9 mouse cellular contexts compared by ENCODE assay signal in the genomic region with DNA sequence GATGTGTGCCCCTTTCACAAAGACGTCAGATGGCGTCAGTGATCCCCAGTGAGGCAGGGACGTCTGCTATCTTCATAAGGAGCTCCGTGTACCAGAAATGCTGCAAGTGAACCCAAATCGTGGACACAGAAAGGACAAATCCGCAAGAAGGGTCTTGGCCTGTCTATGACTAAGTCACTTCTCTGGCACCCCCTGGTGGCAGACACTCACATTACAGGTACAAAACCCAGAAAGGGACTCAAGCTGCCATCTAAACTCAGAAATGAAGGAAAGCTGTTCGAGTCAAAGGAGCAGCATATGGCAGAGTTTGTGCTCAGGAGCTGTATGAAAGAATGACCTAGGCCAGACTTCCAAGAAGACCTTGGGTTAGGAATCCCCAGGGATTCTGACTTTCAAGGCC. TPM values are rescaled to one million over a fixed set of nuclear protein-coding genes. Genes with fewer than 3 reads are reported as not detected.
DNase-seq lines count a peak whose midpoint lies in the region; ATAC-seq and TF ChIP-seq lines count a peak whose summit lies in the region.
"Had no signal": no experiment of that assay in that cellular context is flagged by ENCODE, and none has a peak within 500 bp of the region (broad histone marks: within the 10 kb centered on the region; RNA-seq: fewer than 3 reads in every experiment).

No protein-coding gene starts in this region.

- ATAC-seq in kidney, postnatal 0 days (replicated peaks; ENCODE audit: low FRiP score, low read depth): 0 out of 2 replicates have a peak, but pooled peaks have one; percentile 12
- no peak for ATAC-seq in liver, embryonic 11.5 days (replicated peaks; ENCODE audit: low FRiP score)

- DNase-seq in B cell, adult 2 months: peak; percentile 86 to 88
- DNase-seq in T-cell, adult 2 months (ENCODE audit: low spot score): peak; percentile 59
- peak; percentile 96 to 98 for DNase-seq in cerebellum, postnatal 14 days
- DNase-seq in gastrocnemius, postnatal 10 days: peak; percentile 93
- peak; percentile 88 for DNase-seq in kidney, postnatal 0 days (ENCODE audit: low spot score)
- DNase-seq in liver, embryonic 11.5 days (ENCODE audit: low spot score): peak; percentile 73
- DNase-seq in ovary, postnatal 36 days (ENCODE audit: low spot score): peak; percentile 82
- DNase-seq in thymus, postnatal 10 days (ENCODE audit: low spot score in 2 of 2): peak; percentile 41 to 83

- H3K9me3 ChIP-seq in kidney, postnatal 0 days (replicated peaks; ENCODE audit: low read length): no peaks in the 10 kb centered on the region
- no peaks in the 10 kb centered on the region for H3K9me3 ChIP-seq in liver, embryonic 11.5 days (ENCODE audit: control insufficient read depth, low read length)
- H3K9me3 ChIP-seq: heart, embryonic 15.5 days had no signal

- H3K36me3 ChIP-seq in kidney, postnatal 0 days (ENCODE audit: insufficient read depth, low read length): no peaks in the 10 kb centered on the region
- no peaks in the 10 kb centered on the region for H3K36me3 ChIP-seq in liver, embryonic 11.5 days (ENCODE audit: control insufficient read depth, insufficient read depth, low read length)
- H3K36me3 ChIP-seq: heart, embryonic 15.5 days had no signal

- no peak overlapping the region for H3K9ac ChIP-seq in kidney, postnatal 0 days (ENCODE audit: low read depth, low read length)
- H3K9ac ChIP-seq in liver, embryonic 11.5 days (ENCODE audit: low read depth, low read length): no peak overlapping the region
- H3K9ac ChIP-seq: heart, embryonic 15.5 days had no signal

- H3K4me1 ChIP-seq in kidney, postnatal 0 days (replicated peaks; ENCODE audit: insufficient read depth, low read length): no peaks in the 10 kb centered on the region
- H3K4me1 ChIP-seq in liver, embryonic 11.5 days (replicated peaks; ENCODE audit: control insufficient read depth, insufficient read depth, low read length): no peaks in the 10 kb centered on the region
- H3K4me1 ChIP-seq: heart, embryonic 15.5 days had no signal

- H3K4me2 ChIP-seq in kidney, postnatal 0 days (ENCODE audit: low read length): no peak overlapping the region
- H3K4me2 ChIP-seq in liver, embryonic 11.5 days: no peak overlapping the region
- H3K4me2 ChIP-seq: heart, embryonic 15.5 days had no signal

- peak; percentile 94 for TF ChIP-seq CTCF in kidney, postnatal 0 days (IDR thresholded peaks at IDR 0.05; ENCODE audit: low read depth)

- H3K27me3 ChIP-seq in kidney, postnatal 0 days (ENCODE audit: insufficient read depth, low read length): no peaks in the 10 kb centered on the region
- H3K27me3 ChIP-seq in liver, embryonic 11.5 days (replicated peaks; ENCODE audit: control insufficient read depth, insufficient read depth, low read length): peaks cover under 1% of the 10 kb centered on the region; the same call in 1 of the 2 replicates
- H3K27me3 ChIP-seq: heart, embryonic 15.5 days had no signal

- WGBS in kidney, postnatal 0 days: 9% methylated on average over 7 of the region's 7 CpGs
- 10% methylated on average over 7 of the region's 7 CpGs for WGBS in liver, embryonic 11.5 days

- no peak overlapping the region for H3K4me3 ChIP-seq in kidney, postnatal 0 days (replicated peaks; ENCODE audit: low read depth, low read length)
- H3K4me3 ChIP-seq in liver, embryonic 11.5 days (ENCODE audit: low read depth, low read length): no peak overlapping the region
- H3K4me3 ChIP-seq: heart, embryonic 15.5 days had no signal

- no peak overlapping the region for H3K27ac ChIP-seq in kidney, postnatal 0 days
- no peak overlapping the region for H3K27ac ChIP-seq in liver, embryonic 11.5 days (ENCODE audit: low read depth, low read length)
- H3K27ac ChIP-seq: heart, embryonic 15.5 days had no signal

RNA-seq across cellular contexts. Expression of a gene that starts 5.6 kb away (rescaled TPM):
- not detected for total RNA-seq in gastrocnemius, postnatal 10 days (2021)
- 0.11 and 0.13 TPM in 2 replicates for polyA plus RNA-seq in kidney, postnatal 0 days (2015; fragmentation: Nextera tagmentation; extraction: Ambion mirVana)
- polyA plus RNA-seq in liver, embryonic 11.5 days (2014; fragmentation: Nextera tagmentation; extraction: Ambion mirVana): 0.26 TPM in 1 of 2 replicates, not detected in the other

RNA-seq across cellular contexts. Expression of a gene that starts 14.5 kb away (rescaled TPM):
- 10 to 100 TPM; 81.1 to 84.7 TPM for total RNA-seq in gastrocnemius, postnatal 10 days (2021)
- 133 and 145 TPM in 2 replicates for polyA plus RNA-seq in kidney, postnatal 0 days (2015; fragmentation: Nextera tagmentation; extraction: Ambion mirVana)
- polyA plus RNA-seq in liver, embryonic 11.5 days (2014; fragmentation: Nextera tagmentation; extraction: Ambion mirVana): 106 and 117 TPM in 2 replicates

RNA-seq across cellular contexts. Expression of a gene that starts 34.6 kb away (rescaled TPM):
- not detected for total RNA-seq in gastrocnemius, postnatal 10 days (2021)
- 0.13 TPM in 1 of 2 replicates, not detected in the other for polyA plus RNA-seq in kidney, postnatal 0 days (2015; fragmentation: Nextera tagmentation; extraction: Ambion mirVana)
- polyA plus RNA-seq in liver, embryonic 11.5 days (2014; fragmentation: Nextera tagmentation; extraction: Ambion mirVana): not detected in 2 replicates
- polyA plus RNA-seq: heart, embryonic 15.5 days had no signal
